In the genomic region with DNA sequence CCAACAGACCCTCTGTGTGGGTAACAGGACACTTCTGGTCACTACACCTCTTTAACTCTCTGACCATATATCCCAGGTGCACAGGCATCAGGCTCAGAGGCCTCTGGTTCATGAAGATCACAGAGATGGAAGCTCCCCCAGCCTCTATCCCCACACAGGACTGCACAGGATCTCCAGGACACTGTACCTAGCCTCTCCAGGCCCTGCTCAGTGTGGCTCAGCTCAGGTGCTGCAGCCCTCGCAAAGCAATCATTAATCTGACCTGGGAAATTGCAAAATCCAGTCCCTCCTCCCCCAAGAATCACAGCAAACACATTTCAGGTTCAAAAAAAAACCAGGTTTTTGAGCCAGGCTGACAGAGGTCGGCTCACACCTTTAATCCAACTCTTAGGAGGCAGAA, we compare ENCODE assay signal across 18 mouse cellular contexts. TPM values are rescaled to one million over a fixed set of nuclear protein-coding genes. Genes with fewer than 3 reads are reported as not detected.
DNase-seq lines count a peak whose midpoint lies in the region; ATAC-seq and TF ChIP-seq lines count a peak whose summit lies in the region.
"Had no signal": no experiment of that assay in that cellular context is flagged by ENCODE, and none has a peak within 500 bp of the region (broad histone marks: within the 10 kb centered on the region; RNA-seq: fewer than 3 reads in every experiment).

No protein-coding gene starts in this region.

- H3K4me1 ChIP-seq in intestine, embryonic 16.5 days (ENCODE audit: control insufficient read depth, insufficient read depth, low read length): peaks cover 17% of the 10 kb centered on the region
- peaks cover 12% of the 10 kb centered on the region; the same call in 1 of the 2 replicates for H3K4me1 ChIP-seq in intestine, embryonic 15.5 days (replicated peaks)
- H3K4me1 ChIP-seq in liver, adult 2 months (ENCODE audit: control insufficient read depth, insufficient read depth, low read length): peaks cover 64% of the 10 kb centered on the region
- H3K4me1 ChIP-seq in liver, embryonic 14.5 days (replicated peaks; ENCODE audit: control insufficient read depth in 2 of 2, insufficient read depth in 2 of 2, low read length in 1 of 2): peaks cover 0 to 23% of the 10 kb centered on the region in 2 experiments; a peak in 2 of 4 replicates
- H3K4me1 ChIP-seq: embryonic facial prominence, embryonic 12.5 days; forebrain, embryonic 12.5 days had no signal

- H3K4me3 ChIP-seq in intestine, embryonic 16.5 days (ENCODE audit: low read length): no peak overlapping the region
- H3K4me3 ChIP-seq in intestine, embryonic 15.5 days (replicated peaks): no peak overlapping the region
- H3K4me3 ChIP-seq in liver, adult 2 months (ENCODE audit: insufficient read depth, low read depth, low read length): no peak overlapping the region
- no peak overlapping the region for H3K4me3 ChIP-seq in liver, embryonic 14.5 days (ENCODE audit: insufficient read depth in 1 of 2, low read depth in 2 of 2, low read length in 2 of 2)
- H3K4me3 ChIP-seq: embryonic facial prominence, embryonic 12.5 days; forebrain, embryonic 12.5 days; gastrocnemius, adult 2 months; heart, embryonic 12.5 days; hindbrain, embryonic 10.5 days had no signal

- ATAC-seq in intestine, embryonic 16.5 days: no peak
- no peak for ATAC-seq in intestine, embryonic 15.5 days
- peak; percentile 58; the same call in 1 of the 2 replicates for ATAC-seq in liver, embryonic 14.5 days (ENCODE audit: insufficient read depth)
- ATAC-seq: forebrain, embryonic 16.5 days had no signal

- no peaks in the 10 kb centered on the region for H3K27me3 ChIP-seq in intestine, embryonic 16.5 days (replicated peaks; ENCODE audit: control insufficient read depth, insufficient read depth, low read length)
- H3K27me3 ChIP-seq in intestine, embryonic 15.5 days (replicated peaks): no peaks in the 10 kb centered on the region
- H3K27me3 ChIP-seq in liver, adult 2 months (ENCODE audit: control insufficient read depth, insufficient read depth, low read length): no peaks in the 10 kb centered on the region
- no peaks in the 10 kb centered on the region for H3K27me3 ChIP-seq in liver, embryonic 14.5 days (ENCODE audit: control insufficient read depth, insufficient read depth, low read length)
- H3K27me3 ChIP-seq: embryonic facial prominence, embryonic 12.5 days; forebrain, embryonic 12.5 days; heart, embryonic 12.5 days had no signal

- no peak for TF ChIP-seq EP300 in liver, embryonic 14.5 days (IDR thresholded peaks at IDR 0.05; ENCODE audit: low read depth)

- no peak overlapping the region for H3K4me2 ChIP-seq in intestine, embryonic 16.5 days (ENCODE audit: low read depth, low read length)
- no peak overlapping the region for H3K4me2 ChIP-seq in intestine, embryonic 15.5 days (replicated peaks)
- no peak overlapping the region for H3K4me2 ChIP-seq in liver, embryonic 14.5 days (ENCODE audit: low read depth)
- H3K4me2 ChIP-seq: embryonic facial prominence, embryonic 12.5 days; forebrain, embryonic 12.5 days; heart, embryonic 12.5 days; hindbrain, embryonic 14.5 days had no signal

- peaks cover 23% of the 10 kb centered on the region; the same call in 1 of the 2 replicates for H3K79me2 ChIP-seq in liver, adult 2 months (ENCODE audit: control insufficient read depth, insufficient read depth, low read length)

- no peak for TF ChIP-seq POLR2A in liver, adult 2 months (IDR thresholded peaks at IDR 0.05; ENCODE audit: extremely low read depth, insufficient read depth, low read length)

- no peak overlapping the region for H3K27ac ChIP-seq in intestine, embryonic 16.5 days (ENCODE audit: low read length)
- no peak overlapping the region for H3K27ac ChIP-seq in intestine, embryonic 15.5 days
- peak overlapping the region; percentile 34 for H3K27ac ChIP-seq in liver, adult 2 months (replicated peaks; ENCODE audit: insufficient read depth, low read depth, low read length)
- H3K27ac ChIP-seq in liver, embryonic 14.5 days: no peak overlapping the region
- H3K27ac ChIP-seq: embryonic facial prominence, embryonic 12.5 days; forebrain, embryonic 12.5 days; gastrocnemius, adult 2 months; hindbrain, embryonic 10.5 days; hindbrain, embryonic 14.5 days had no signal

- H3K9me3 ChIP-seq in intestine, embryonic 16.5 days (ENCODE audit: control insufficient read depth, low read length): no peaks in the 10 kb centered on the region
- H3K9me3 ChIP-seq in intestine, embryonic 15.5 days: no peaks in the 10 kb centered on the region
- no peaks in the 10 kb centered on the region for H3K9me3 ChIP-seq in liver, embryonic 14.5 days (ENCODE audit: control insufficient read depth, low read length)
- H3K9me3 ChIP-seq: embryonic facial prominence, embryonic 12.5 days; forebrain, embryonic 12.5 days; heart, embryonic 12.5 days; hindbrain, embryonic 10.5 days had no signal

- H3K36me3 ChIP-seq in intestine, embryonic 16.5 days (ENCODE audit: control insufficient read depth, insufficient read depth, low read length): no peaks in the 10 kb centered on the region
- no peaks in the 10 kb centered on the region for H3K36me3 ChIP-seq in intestine, embryonic 15.5 days
- H3K36me3 ChIP-seq in liver, adult 2 months (ENCODE audit: control insufficient read depth, insufficient read depth, low read length): no peaks in the 10 kb centered on the region
- no peaks in the 10 kb centered on the region for H3K36me3 ChIP-seq in liver, embryonic 14.5 days (replicated peaks; ENCODE audit: control insufficient read depth, insufficient read depth, low read depth)
- H3K36me3 ChIP-seq: embryonic facial prominence, embryonic 12.5 days; forebrain, embryonic 12.5 days; hindbrain, embryonic 10.5 days had no signal

- TF ChIP-seq CTCF in liver, adult 2 months (IDR thresholded peaks at IDR 0.05; ENCODE audit: low read depth, low read length): no peak
- TF ChIP-seq CTCF in liver, embryonic 14.5 days (IDR thresholded peaks at IDR 0.05; ENCODE audit: low read depth): no peak

- 71% methylated on average over 2 of the region's 2 CpGs for WGBS in intestine, embryonic 16.5 days
- WGBS in intestine, embryonic 15.5 days: 58% methylated on average over 2 of the region's 2 CpGs
- WGBS in liver, adult 2 months: 19% methylated on average over 2 of the region's 2 CpGs
- WGBS in liver, embryonic 14.5 days (ENCODE audit: insufficient replicate concordance): 59% methylated on average over 2 of the region's 2 CpGs

- peak overlapping the region; percentile 29; the same call in 1 of the 2 replicates for H3K9ac ChIP-seq in intestine, embryonic 16.5 days (ENCODE audit: low read depth, low read length)
- H3K9ac ChIP-seq in intestine, embryonic 15.5 days: no peak overlapping the region
- H3K9ac ChIP-seq in liver, adult 2 months (ENCODE audit: low read depth, low read length): no peak overlapping the region
- no peak overlapping the region for H3K9ac ChIP-seq in liver, embryonic 14.5 days (replicated peaks)
- H3K9ac ChIP-seq: embryonic facial prominence, embryonic 12.5 days; forebrain, embryonic 12.5 days; hindbrain, embryonic 14.5 days had no signal

- peak; percentile 96 for DNase-seq in liver, adult 2 months (ENCODE audit: extremely low read depth, low read depth, low spot score)
- peak in 1 of 3 experiments; percentile 19 for DNase-seq in liver, embryonic 14.5 days (ENCODE audit: low read depth in 3 of 3, low spot score in 3 of 3)
- DNase-seq in yolk sac, embryonic 10.5 days (ENCODE audit: low spot score): peak; percentile 83
- no peak for DNase-seq in natural killer cell, adult 2 months (ENCODE audit: low spot score in 2 of 2)
- no peak for DNase-seq in urinary bladder, adult 18-20 months (ENCODE audit: low spot score in 2 of 2)
- DNase-seq: adrenal gland, postnatal 25 days; cerebellum, adult 8-10 months; cerebellum, postnatal 14 days; gastrocnemius, adult 2 months; gastrocnemius, postnatal 25 days had no signal

RNA-seq across cellular contexts. Expression of a gene that starts 29.9 kb away (rescaled TPM):
- polyA plus RNA-seq in intestine, embryonic 16.5 days (2015; fragmentation: Nextera tagmentation; extraction: Ambion mirVana): 59.9 and 73.1 TPM in 2 replicates
- 59.3 and 70.0 TPM in 2 replicates for polyA plus RNA-seq in intestine, embryonic 15.5 days (2015; fragmentation: Nextera tagmentation; extraction: Ambion mirVana)
- 72.4 and 108 TPM in 2 replicates for total RNA-seq in liver, adult 2 months (2014; rRNA removed)
- 189 and 223 TPM in 2 replicates for polyA plus RNA-seq in liver, adult 2 months (2012; rRNA removed)
- polyA plus RNA-seq in liver, embryonic 14.5 days (2012; rRNA removed): 50.1 and 54.1 TPM in 2 replicates
- 41.6 and 50.6 TPM in 2 replicates for polyA plus RNA-seq in liver, embryonic 14.5 days (2014; fragmentation: Nextera tagmentation; extraction: Ambion mirVana)

Comparison
In these comparisons a context has a peak if more than half of its experiments do, and no peak if none do; other contexts are left out.
1. DNase-seq: peak in liver, adult 2 months (single experiment) and yolk sac, embryonic 10.5 days (single experiment); none in natural killer cell, adult 2 months (0 of 2) and urinary bladder, adult 18-20 months (0 of 2).